Mouse (Mus musculus) embryonic facial prominence, embryonic 15.5 days (tissue): ENCODE measurements around the gene Wipi2. TPM values are rescaled to one million over a fixed set of nuclear protein-coding genes. Genes with fewer than 3 reads are reported as not detected.

Source experiments
- ATAC-seq: fragments of 200-750 bp; cut with Nextera tagmentation; 2 replicates; pipeline ENCODE4 v1.8.0; 2017; ENCODE audit warnings: low read depth, moderate TSS enrichment; ENCODE audit not compliant: insufficient number of reproducible peaks, low FRiP score, low TSS enrichment
- H3K27ac ChIP-seq: fragments of 300-500 bp; sonication (generic); replicated peaks from 2 replicates; pipeline ENCODE4 v1.5.1; 2015; ENCODE audit warnings: mild to moderate bottlenecking, inconsistent platforms
- H3K27me3 ChIP-seq: fragments of 300-500 bp; sonication (generic); 2 replicates; pipeline ENCODE4 v1.6.1; 2015; ENCODE audit warnings: inconsistent platforms
- H3K36me3 ChIP-seq: fragments of 300-500 bp; sonication (generic); 2 replicates; pipeline ENCODE4 v1.6.1; 2015; ENCODE audit warnings: mild to moderate bottlenecking, inconsistent platforms
- H3K4me1 ChIP-seq: fragments of 300-500 bp; sonication (generic); 2 replicates; pipeline ENCODE4 v1.6.1; 2015; ENCODE audit warnings: inconsistent platforms
- H3K4me2 ChIP-seq: fragments of 300-500 bp; sonication (generic); replicated peaks from 2 replicates; pipeline ENCODE4 v1.6.1; 2015; ENCODE audit warnings: mild to moderate bottlenecking, inconsistent platforms
- H3K4me3 ChIP-seq: fragments of 300-500 bp; sonication (generic); replicated peaks from 2 replicates; pipeline ENCODE4 v1.5.1; 2015; ENCODE audit warnings: mild to moderate bottlenecking, inconsistent platforms
- H3K9ac ChIP-seq: fragments of 300-500 bp; sonication (generic); 2 replicates; pipeline ENCODE4 v1.6.1; 2015; ENCODE audit warnings: inconsistent platforms
- H3K9me3 ChIP-seq: fragments of 300-500 bp; sonication (generic); replicated peaks from 2 replicates; pipeline ENCODE4 v1.6.1; 2016; ENCODE audit warnings: inconsistent platforms
- WGBS: fragments of 180-500 bp; shearing (Covaris S2); methylation state at CpG from one replicate; pipeline ENCODE4 v1.1.7; 2015; 5-methylcytosine and 5-hydroxymethylcytosine counted together
- polyA plus RNA-seq: library from polyadenylated mRNA; unstranded; fragments of >200 nt; fragmentation: Nextera tagmentation; extraction: Ambion mirVana; gene quantifications from 2 replicates; pipeline ENCODE4 v1.2.1, GENCODE M21; 2015

The Wipi2 gene
- polyA plus RNA-seq, 1 experiment from 2014 or later, result 47.8 TPM

GRCm38 (mm10) chr5:142693738-142694430, 66.4 kb downstream of the Wipi2 start:
- 42% methylated on average over 8 of the region's 8 CpGs for WGBS
- no peaks in the 10 kb centered on the region for H3K27me3 ChIP-seq
- ATAC-seq, result no peak
- no peaks in the 10 kb centered on the region for H3K36me3 ChIP-seq
- H3K4me3 ChIP-seq, result no peak overlapping the region
- no peaks in the 10 kb centered on the region for H3K4me1 ChIP-seq
- no peaks in the 10 kb centered on the region for H3K9me3 ChIP-seq
- H3K9ac ChIP-seq, result no peak overlapping the region
- no peak overlapping the region for H3K4me2 ChIP-seq
- no peak overlapping the region for H3K27ac ChIP-seq

GRCm38 (mm10) chr5:142694627-142695340, 67.3 kb downstream of the Wipi2 start:
- H3K9ac ChIP-seq, result no peak overlapping the region
- H3K4me2 ChIP-seq, result no peak overlapping the region
- no peaks in the 10 kb centered on the region for H3K36me3 ChIP-seq
- no peak for ATAC-seq
- H3K27me3 ChIP-seq, result no peaks in the 10 kb centered on the region
- no peaks in the 10 kb centered on the region for H3K9me3 ChIP-seq
- 8% methylated on average over 12 of the region's 12 CpGs for WGBS
- H3K27ac ChIP-seq, result no peak overlapping the region
- no peaks in the 10 kb centered on the region for H3K4me1 ChIP-seq
- no peak overlapping the region for H3K4me3 ChIP-seq

GRCm38 (mm10) chr5:142696258-142696657, 68.8 kb downstream of the Wipi2 start:
- Histone ChIP-seq H3K4me3 (no peak overlapping the region), H3K36me3 (no peaks in the 10 kb centered on the region), H3K4me1 (0 out of 2 replicates have a peak, but pooled peaks cover 3% of the 10 kb centered on the region), H3K9ac (no peak overlapping the region), H3K9me3 (no peaks in the 10 kb centered on the region), H3K27ac (no peak overlapping the region), H3K27me3 (peaks cover 7% of the 10 kb centered on the region; the same call in 1 of the 2 replicates), H3K4me2 (no peak overlapping the region)
- WGBS, result 23% methylated on average over 6 of the region's 6 CpGs
- ATAC-seq, result no peak

GRCm38 (mm10) chr5:142696865-142697264, 69.4 kb downstream of the Wipi2 start:
- 45% methylated on average over 6 of the region's 6 CpGs for WGBS

GRCm38 (mm10) chr5:142697742-142698141, 70.2 kb downstream of the Wipi2 start:
- Histone ChIP-seq H3K27ac (no peak overlapping the region), H3K9ac (no peak overlapping the region), H3K9me3 (no peaks in the 10 kb centered on the region), H3K4me2 (no peak overlapping the region), H3K4me3 (no peak overlapping the region), H3K4me1 (peaks cover 18% of the 10 kb centered on the region), H3K36me3 (no peaks in the 10 kb centered on the region), H3K27me3 (peaks cover 13% of the 10 kb centered on the region)
- no peak for ATAC-seq
- 57% methylated on average over 2 of the region's 2 CpGs for WGBS

More at GRCm38 (mm10) chr5:142696865-142697264, 69.4 kb downstream of the Wipi2 start:
- Histone ChIP-seq H3K4me3 (no peak overlapping the region), H3K4me2 (no peak overlapping the region), H3K36me3 (no peaks in the 10 kb centered on the region), H3K4me1 (peaks cover 9% of the 10 kb centered on the region; the same call in 1 of the 2 replicates), H3K9me3 (no peaks in the 10 kb centered on the region), H3K27ac (no peak overlapping the region), H3K9ac (no peak overlapping the region), H3K27me3 (peaks cover 12% of the 10 kb centered on the region; the same call in 1 of the 2 replicates)
- ATAC-seq, result peak; percentile 26; the same call in 1 of the 2 replicates

- H3K27ac ChIP-seq, result no peak overlapping the region
- no peaks in the 10 kb centered on the region for H3K36me3 ChIP-seq
- peak overlapping the region; percentile 58 for H3K4me3 ChIP-seq
- ATAC-seq, result peak; percentile 35; the same call in 1 of the 2 replicates
- H3K9me3 ChIP-seq, result no peaks in the 10 kb centered on the region
- no peak overlapping the region for H3K9ac ChIP-seq
- 10% methylated on average over 15 of the region's 15 CpGs for WGBS
- peaks cover 15% of the 10 kb centered on the region for H3K27me3 ChIP-seq
- H3K4me2 ChIP-seq, result peak overlapping the region; percentile 99
- peaks cover 22% of the 10 kb centered on the region for H3K4me1 ChIP-seq
Observed at GRCm38 (mm10) chr5:142700842-142701589, 73.5 kb downstream of the Wipi2 start.

- H3K9ac ChIP-seq, result peak overlapping the region; percentile 33; the same call in 1 of the 2 replicates
- H3K9me3 ChIP-seq, result no peaks in the 10 kb centered on the region
- no peaks in the 10 kb centered on the region for H3K36me3 ChIP-seq
- WGBS, result under 1% methylated on average over 52 of the region's 72 CpGs
- peaks cover 22% of the 10 kb centered on the region for H3K4me1 ChIP-seq
- H3K4me3 ChIP-seq, result peak overlapping the region; percentile 58
- no peak overlapping the region for H3K27ac ChIP-seq
- H3K4me2 ChIP-seq, result peak overlapping the region; percentile 99
- ATAC-seq, result peak; percentile 85
- H3K27me3 ChIP-seq, result peaks cover 15% of the 10 kb centered on the region
Observed at GRCm38 (mm10) chr5:142701651-142702510, 74.4 kb downstream of the Wipi2 start.

GRCm38 (mm10) chr5:142702511-142703138, 75.1 kb downstream of the Wipi2 start:
- ATAC-seq, result no peak
- Histone ChIP-seq H3K4me3 (peak overlapping the region; percentile 58), H3K4me2 (peak overlapping the region; percentile 99), H3K4me1 (peaks cover 22% of the 10 kb centered on the region), H3K36me3 (no peaks in the 10 kb centered on the region), H3K27ac (no peak overlapping the region), H3K9me3 (no peaks in the 10 kb centered on the region), H3K9ac (peak overlapping the region; percentile 33; the same call in 1 of the 2 replicates), H3K27me3 (peaks cover 15% of the 10 kb centered on the region)
- 17% methylated on average over 18 of the region's 18 CpGs for WGBS

GRCm38 (mm10) chr5:142703569-142703968, 76.1 kb downstream of the Wipi2 start:
- Histone ChIP-seq H3K9me3 (no peaks in the 10 kb centered on the region), H3K36me3 (no peaks in the 10 kb centered on the region), H3K9ac (no peak overlapping the region), H3K27ac (no peak overlapping the region), H3K4me1 (peaks cover 22% of the 10 kb centered on the region), H3K27me3 (peaks cover 15% of the 10 kb centered on the region), H3K4me2 (no peak overlapping the region), H3K4me3 (no peak overlapping the region)
- ATAC-seq, result no peak
- WGBS, result 83% methylated on average over 10 of the region's 10 CpGs

- Histone ChIP-seq H3K9me3 (no peaks in the 10 kb centered on the region), H3K27me3 (peaks cover 2% of the 10 kb centered on the region; the same call in 1 of the 2 replicates), H3K4me1 (peaks cover 4% of the 10 kb centered on the region; the same call in 1 of the 2 replicates), H3K27ac (no peak overlapping the region), H3K4me3 (no peak overlapping the region), H3K9ac (no peak overlapping the region), H3K4me2 (no peak overlapping the region), H3K36me3 (0 out of 2 replicates have a peak, but pooled peaks cover 3% of the 10 kb centered on the region)
- ATAC-seq, result no peak
- WGBS, result 89% methylated on average over 5 of the region's 5 CpGs
Observed at GRCm38 (mm10) chr5:142707709-142708108, 80.2 kb downstream of the Wipi2 start.
